Mouse (Mus musculus): Measurements from ENCODE around the gene Zc2hc1b.

The Zc2hc1b gene

GRCm38 (mm10) chr10:13115030-13115429 is 62.8 kb downstream of the Zc2hc1b start:
- DNase-seq (ENCODE audit: low read depth, low spot score): no peak

- no peak for DNase-seq (ENCODE audit: low read depth, low spot score)
Observed at GRCm38 (mm10) chr10:13113641-13114040, 64.2 kb downstream of the Zc2hc1b start.

DNA sequence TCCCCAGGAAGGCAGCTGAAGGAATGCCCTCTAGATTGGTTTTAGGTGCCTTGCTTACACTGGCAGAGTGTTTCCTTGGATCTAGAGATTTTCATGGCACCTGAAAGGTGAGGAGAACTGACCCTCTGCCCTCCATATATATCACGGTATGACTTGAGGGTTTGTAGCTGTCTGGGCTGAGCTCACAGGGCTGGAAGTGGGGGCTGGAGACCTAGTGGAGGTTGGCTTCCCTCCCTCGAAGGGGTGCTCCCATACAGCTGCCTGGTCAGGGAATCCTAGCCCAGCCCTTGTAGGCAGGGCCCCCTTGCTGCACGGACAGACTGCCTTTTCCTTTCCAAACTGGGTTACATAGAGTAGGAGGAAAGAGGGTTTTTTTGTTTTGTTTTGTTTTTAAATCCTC is 65.0 kb downstream of the Zc2hc1b start:
- DNase-seq (ENCODE audit: low read depth, low spot score): no peak

DNA sequence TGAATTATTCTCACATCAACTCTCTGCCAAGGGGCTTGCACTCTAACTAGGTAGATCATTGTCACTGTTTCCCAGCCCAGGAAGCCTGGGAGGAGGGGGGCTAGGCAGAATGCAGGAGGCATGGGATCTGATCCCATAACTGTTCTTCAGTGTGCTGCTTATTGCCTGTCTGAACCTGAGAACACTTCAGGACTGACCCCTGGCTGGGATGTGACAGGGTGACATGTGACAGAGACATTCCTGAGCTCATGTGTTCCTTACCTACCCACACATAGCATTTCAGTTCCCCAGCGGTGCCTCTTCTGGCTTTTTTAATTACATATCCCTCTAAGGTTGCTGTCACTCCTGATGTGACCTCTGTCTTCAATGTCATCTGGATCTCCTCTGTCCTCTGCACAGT is 68.0 kb downstream of the Zc2hc1b start:
- DNase-seq (ENCODE audit: low read depth, low spot score): no peak

DNA sequence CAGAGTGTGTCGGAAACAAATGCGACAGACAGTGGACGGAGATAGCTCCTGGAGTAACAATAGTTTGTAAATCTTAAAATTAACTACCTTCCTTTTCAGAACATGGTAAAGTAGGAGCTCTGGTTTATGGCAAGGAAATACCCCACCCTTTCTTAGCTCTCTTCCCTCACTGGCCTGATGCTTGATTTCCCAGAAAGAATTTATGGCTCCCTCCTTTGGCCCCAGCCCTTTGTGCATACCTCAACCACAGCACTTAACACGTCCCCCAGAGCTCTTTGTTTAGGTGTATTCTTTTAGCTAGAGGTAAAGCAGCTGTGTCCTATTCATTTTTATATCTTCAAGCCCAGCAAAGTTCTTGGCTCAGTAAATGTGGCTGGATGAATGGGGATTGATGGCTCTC is 69.0 kb downstream of the Zc2hc1b start:
- no peak for DNase-seq (ENCODE audit: low read depth, low spot score)

DNA sequence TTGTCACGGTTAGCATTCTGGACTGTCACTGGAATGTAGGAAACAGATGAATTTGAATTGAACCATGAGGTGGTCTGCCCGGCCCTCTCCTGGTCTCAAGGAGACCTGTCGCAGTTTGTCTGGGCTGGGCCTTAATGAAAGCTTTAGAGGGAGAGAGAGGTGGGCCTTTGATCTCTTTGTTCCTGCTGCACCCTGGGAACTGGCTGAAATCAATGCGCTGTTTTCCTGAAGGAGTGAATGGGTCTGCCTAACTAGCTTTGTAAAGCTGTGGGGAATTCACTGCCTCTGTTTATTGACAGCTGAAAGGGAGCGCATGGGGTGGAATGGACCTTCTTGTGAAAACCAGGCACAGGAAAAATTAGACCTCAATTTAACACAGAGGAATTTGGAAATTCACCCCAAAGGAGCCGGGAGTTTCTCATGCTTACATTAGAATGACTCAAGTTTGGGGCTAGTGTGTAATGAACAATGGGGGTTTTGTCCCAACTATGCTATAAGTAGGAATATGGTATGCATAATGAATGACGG is 69.7 kb downstream of the Zc2hc1b start:
- DNase-seq (ENCODE audit: low read depth, low spot score): no peak

- no peak for DNase-seq (ENCODE audit: low read depth, low spot score)
Observed at GRCm38 (mm10) chr10:13106909-13107624, 70.8 kb downstream of the Zc2hc1b start.

DNA sequence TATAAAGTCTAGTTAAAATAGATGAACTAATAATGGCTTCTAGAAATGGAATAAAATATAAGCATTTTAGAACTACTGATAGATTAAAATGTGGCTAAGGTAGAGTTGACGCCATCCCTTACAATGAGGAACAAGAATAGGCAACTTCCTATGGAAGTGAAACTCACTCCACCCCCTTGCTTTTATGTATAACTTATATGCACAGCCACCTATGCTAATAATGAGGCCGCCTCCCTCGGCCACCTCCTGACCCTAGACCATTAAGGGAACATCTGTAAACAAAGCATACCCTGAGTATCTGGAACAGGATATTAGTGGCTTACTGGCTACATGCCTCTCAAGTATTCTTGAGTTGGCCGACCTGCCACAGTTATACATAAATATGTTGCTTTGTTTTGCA is 74.0 kb downstream of the Zc2hc1b start:
- DNase-seq (ENCODE audit: low read depth, low spot score): no peak

- no peak for DNase-seq (ENCODE audit: low read depth, low spot score)
Observed at GRCm38 (mm10) chr10:13102360-13102759, 75.5 kb downstream of the Zc2hc1b start.

DNA sequence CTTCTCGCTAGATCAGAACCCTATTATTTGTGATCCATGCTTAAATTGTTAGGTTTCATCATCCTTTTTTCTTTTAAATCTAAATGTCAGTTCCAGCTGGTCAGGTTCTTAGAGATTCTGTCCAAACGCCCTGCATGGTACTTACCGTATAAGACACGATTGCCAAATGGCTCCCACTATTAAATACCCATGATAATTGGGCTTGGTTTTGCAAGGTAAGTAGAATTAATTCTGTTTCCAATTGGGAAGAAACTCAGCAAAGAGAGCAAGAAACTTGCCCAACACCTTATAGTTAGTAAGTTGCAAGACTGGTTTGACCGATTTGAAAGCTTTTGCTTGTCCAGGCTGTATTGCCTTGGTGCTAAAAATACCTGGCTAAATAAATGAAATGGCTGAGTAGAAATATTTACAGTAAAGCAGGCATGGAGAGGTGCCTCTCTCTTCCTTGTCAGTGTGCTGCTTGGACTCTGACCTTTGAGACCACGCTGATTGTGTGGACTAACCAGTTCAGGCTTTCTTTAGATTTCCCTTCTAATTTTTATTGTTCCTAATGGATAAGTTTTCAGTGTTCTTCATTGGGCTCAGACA is 77.7 kb downstream of the Zc2hc1b start:
- no peak for DNase-seq (ENCODE audit: low read depth, low spot score)
